Mouse (Mus musculus) ES-Bruce4 (cell line): Measurements from ENCODE around the gene Zcchc3.

Experiments used
- CTCF ChIP-seq: IDR thresholded peaks from one replicate; pipeline ENCODE4 v1.8.1; 2011; ENCODE audit warnings: low read depth, low read length
- POLR2A ChIP-seq: IDR thresholded peaks from one replicate; pipeline ENCODE4 v1.8.1; 2011; ENCODE audit warnings: low read length; ENCODE audit not compliant: insufficient read depth

- no peak for TF ChIP-seq POLR2A
- TF ChIP-seq CTCF, result peak; percentile 88
These were observed 22.4 kb upstream of the Zcchc3 start for GRCm38 (mm10) chr2:152436983-152437860.
